Mouse (Mus musculus): Measurements from ENCODE around the gene Rbm38. TPM values are rescaled to one million over a fixed set of nuclear protein-coding genes. Genes with fewer than 3 reads are reported as not detected.

Gene Rbm38
- polyA plus RNA-seq, 1 experiment = 31.3 TPM

DNA sequence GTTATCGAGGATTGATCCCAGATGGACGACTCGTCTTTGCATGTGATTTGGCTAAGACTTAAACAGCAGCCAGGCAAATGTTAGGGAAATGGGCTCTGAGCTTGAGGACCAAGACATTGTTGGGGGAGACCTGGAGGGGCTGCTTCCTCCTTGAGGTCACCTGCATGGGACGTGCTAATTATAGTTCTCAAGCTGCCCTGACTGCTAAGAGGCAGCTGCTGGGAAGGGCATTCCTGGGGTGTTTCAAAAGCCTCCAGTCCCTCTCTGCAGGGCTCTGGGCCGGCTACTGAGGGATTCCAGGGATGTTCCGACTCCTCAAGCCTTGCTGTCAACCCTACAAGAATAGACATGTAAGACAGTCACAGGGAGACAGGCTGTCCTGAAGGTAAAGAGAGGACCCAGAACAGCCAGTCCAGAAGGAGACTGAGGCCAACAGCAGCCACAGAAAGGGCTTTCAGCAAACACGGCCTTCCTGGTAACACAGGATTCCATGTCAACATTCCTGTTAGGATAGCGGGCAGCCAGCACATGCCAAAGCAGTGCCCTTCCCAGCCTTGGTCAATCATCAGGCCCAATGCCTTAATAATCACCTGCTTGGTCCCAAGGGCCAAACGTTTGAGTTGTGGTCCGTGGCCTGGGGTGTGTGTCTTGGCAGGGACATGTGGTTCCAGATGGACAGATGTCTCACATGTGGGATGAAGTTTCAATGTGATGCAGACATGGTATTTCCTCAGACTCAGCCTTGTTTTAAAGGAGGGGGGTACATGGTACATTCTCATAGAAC lies 59.7 kb downstream of the Rbm38 start:
- H3K4me3 ChIP-seq (ENCODE audit: insufficient read depth, poor library complexity, severe bottlenecking) = no peak overlapping the region
- TF ChIP-seq FOSL1 (IDR thresholded peaks at IDR 0.05; ENCODE audit: insufficient read depth, low read length, poor library complexity, severe bottlenecking) (no peak), MYOD1 (IDR thresholded peaks at IDR 0.05; ENCODE audit: control insufficient read depth, insufficient read length, low read depth) (no peak), MAX (IDR thresholded peaks at IDR 0.05) (no peak), USF1 (IDR thresholded peaks at IDR 0.05; ENCODE audit: low read depth) (no peak), CTCF (IDR thresholded peaks at IDR 0.05; ENCODE audit: control insufficient read depth, insufficient read depth, insufficient read length) (no peak)
- peaks cover 22% of the 10 kb centered on the region for H3K27me3 ChIP-seq (ENCODE audit: control insufficient read depth, insufficient read depth, insufficient read length)
- H3K36me3 ChIP-seq (ENCODE audit: control insufficient read depth, insufficient read depth) = no peaks in the 10 kb centered on the region
- no peaks in the 10 kb centered on the region for H3K79me2 ChIP-seq (ENCODE audit: control insufficient read depth, insufficient read depth)
- H3K79me3 ChIP-seq (ENCODE audit: low read depth) = no peaks in the 10 kb centered on the region
- no peak overlapping the region for H3ac ChIP-seq (ENCODE audit: control insufficient read depth, insufficient read length, low read depth)

DNA sequence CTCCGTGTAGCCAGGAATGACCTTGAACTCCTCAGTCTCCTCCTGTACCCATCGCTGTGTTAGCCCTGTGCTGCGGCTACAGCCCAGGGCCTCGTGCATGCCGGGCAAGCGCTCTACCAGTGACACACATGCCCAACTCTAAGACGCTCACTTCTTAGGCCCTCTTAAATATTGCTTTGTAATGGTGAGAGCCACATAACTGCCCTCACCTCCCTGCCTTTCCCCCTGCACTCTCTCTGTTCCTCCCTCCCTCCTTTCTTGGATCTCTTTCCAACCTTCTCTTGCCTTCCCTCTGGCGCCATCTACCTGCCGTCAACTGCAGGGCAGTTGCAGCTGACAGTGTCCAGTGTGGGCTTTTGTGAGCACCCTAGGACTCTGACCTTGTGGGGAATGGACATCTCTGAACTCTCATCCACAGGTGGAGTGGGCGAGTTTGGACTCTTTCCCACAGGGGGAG lies 60.5 kb downstream of the Rbm38 start:
- Histone ChIP-seq H3K36me3 (ENCODE audit: control insufficient read depth, insufficient read depth) (no peaks in the 10 kb centered on the region), H3K4me3 (ENCODE audit: insufficient read depth, poor library complexity, severe bottlenecking) (no peak overlapping the region), H3ac (ENCODE audit: control insufficient read depth, insufficient read length, low read depth) (no peak overlapping the region), H3K79me2 (ENCODE audit: control insufficient read depth, insufficient read depth) (no peaks in the 10 kb centered on the region), H3K27me3 (ENCODE audit: control insufficient read depth, insufficient read depth, insufficient read length) (peaks cover 20% of the 10 kb centered on the region), H3K79me3 (ENCODE audit: low read depth) (no peaks in the 10 kb centered on the region)
- TF ChIP-seq MYOG (IDR thresholded peaks at IDR 0.05; ENCODE audit: control insufficient read depth, extremely low read depth, insufficient read length) (no peak), USF1 (IDR thresholded peaks at IDR 0.05; ENCODE audit: low read depth) (no peak), CEBPB (IDR thresholded peaks at IDR 0.05; ENCODE audit: low read depth) (no peak), MYOD1 (IDR thresholded peaks at IDR 0.05; ENCODE audit: control insufficient read depth, insufficient read length, low read depth) (no peak), CTCF (IDR thresholded peaks at IDR 0.05; ENCODE audit: control insufficient read depth, insufficient read depth, insufficient read length) (peak; percentile 82), FOSL1 (IDR thresholded peaks at IDR 0.05; ENCODE audit: insufficient read depth, low read length, poor library complexity, severe bottlenecking) (no peak)

DNA sequence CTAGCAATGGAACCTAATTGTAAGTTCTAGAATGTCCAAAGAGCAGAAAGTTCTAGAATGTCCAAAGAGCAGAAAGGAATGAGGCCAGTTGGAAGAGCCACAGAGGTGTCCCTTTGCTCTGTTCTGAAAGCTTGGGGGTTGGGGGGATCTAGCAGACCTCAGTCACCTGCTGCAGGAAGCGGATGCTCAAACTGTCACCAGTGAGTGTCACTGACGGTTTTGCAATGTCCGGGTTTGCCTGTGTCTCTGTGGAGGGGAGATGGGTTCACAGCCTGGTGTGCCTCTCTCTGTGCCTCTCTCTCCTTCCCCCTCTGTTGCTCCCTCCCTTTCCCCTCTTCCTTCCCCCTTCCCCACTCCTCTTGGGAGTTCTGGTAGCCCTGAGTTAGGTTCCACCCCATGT lies 62.4 kb downstream of the Rbm38 start:
- no peaks in the 10 kb centered on the region for H3K36me3 ChIP-seq (ENCODE audit: control insufficient read depth, insufficient read depth)
- no peaks in the 10 kb centered on the region for H3K79me3 ChIP-seq (ENCODE audit: low read depth)
- TF ChIP-seq MAX (IDR thresholded peaks at IDR 0.05) = no peak
- TF ChIP-seq FOSL1 (IDR thresholded peaks at IDR 0.05; ENCODE audit: insufficient read depth, low read length, poor library complexity, severe bottlenecking) = no peak
- no peak for TF ChIP-seq CEBPB (IDR thresholded peaks at IDR 0.05; ENCODE audit: low read depth)
- no peak for TF ChIP-seq MYOG (IDR thresholded peaks at IDR 0.05; ENCODE audit: control insufficient read depth, extremely low read depth, insufficient read length)
- TF ChIP-seq USF1 (IDR thresholded peaks at IDR 0.05; ENCODE audit: low read depth) = no peak
- no peak for TF ChIP-seq CTCF (IDR thresholded peaks at IDR 0.05; ENCODE audit: control insufficient read depth, insufficient read depth, insufficient read length)
- no peak for TF ChIP-seq MYOD1 (IDR thresholded peaks at IDR 0.05; ENCODE audit: control insufficient read depth, insufficient read length, low read depth)
- H3ac ChIP-seq (ENCODE audit: control insufficient read depth, insufficient read length, low read depth) = no peak overlapping the region
- H3K4me3 ChIP-seq (ENCODE audit: insufficient read depth, poor library complexity, severe bottlenecking) = no peak overlapping the region
- no peaks in the 10 kb centered on the region for H3K79me2 ChIP-seq (ENCODE audit: control insufficient read depth, insufficient read depth)
- peaks cover 10% of the 10 kb centered on the region for H3K27me3 ChIP-seq (ENCODE audit: control insufficient read depth, insufficient read depth, insufficient read length)

- no peaks in the 10 kb centered on the region for H3K79me3 ChIP-seq (ENCODE audit: low read depth)
- H3ac ChIP-seq (ENCODE audit: control insufficient read depth, insufficient read length, low read depth) = no peak overlapping the region
- H3K79me2 ChIP-seq (ENCODE audit: control insufficient read depth, insufficient read depth) = no peaks in the 10 kb centered on the region
- no peaks in the 10 kb centered on the region for H3K36me3 ChIP-seq (ENCODE audit: control insufficient read depth, insufficient read depth)
- H3K4me3 ChIP-seq (ENCODE audit: insufficient read depth, poor library complexity, severe bottlenecking) = no peak overlapping the region
- H3K27me3 ChIP-seq (ENCODE audit: control insufficient read depth, insufficient read depth, insufficient read length) = peaks cover 10% of the 10 kb centered on the region
- no peak for TF ChIP-seq CTCF (IDR thresholded peaks at IDR 0.05; ENCODE audit: control insufficient read depth, insufficient read depth, insufficient read length)
- TF ChIP-seq USF1 (IDR thresholded peaks at IDR 0.05; ENCODE audit: low read depth) = no peak
- TF ChIP-seq CEBPB (IDR thresholded peaks at IDR 0.05; ENCODE audit: low read depth) = no peak
- TF ChIP-seq MAX (IDR thresholded peaks at IDR 0.05) = no peak
- TF ChIP-seq MYOD1 (IDR thresholded peaks at IDR 0.05; ENCODE audit: control insufficient read depth, insufficient read length, low read depth) = no peak
- no peak for TF ChIP-seq FOSL1 (IDR thresholded peaks at IDR 0.05; ENCODE audit: insufficient read depth, low read length, poor library complexity, severe bottlenecking)
- TF ChIP-seq MYOG (IDR thresholded peaks at IDR 0.05; ENCODE audit: control insufficient read depth, extremely low read depth, insufficient read length) = no peak
Observed at GRCm38 (mm10) chr2:173083106-173083505, 62.8 kb downstream of the Rbm38 start.

DNA sequence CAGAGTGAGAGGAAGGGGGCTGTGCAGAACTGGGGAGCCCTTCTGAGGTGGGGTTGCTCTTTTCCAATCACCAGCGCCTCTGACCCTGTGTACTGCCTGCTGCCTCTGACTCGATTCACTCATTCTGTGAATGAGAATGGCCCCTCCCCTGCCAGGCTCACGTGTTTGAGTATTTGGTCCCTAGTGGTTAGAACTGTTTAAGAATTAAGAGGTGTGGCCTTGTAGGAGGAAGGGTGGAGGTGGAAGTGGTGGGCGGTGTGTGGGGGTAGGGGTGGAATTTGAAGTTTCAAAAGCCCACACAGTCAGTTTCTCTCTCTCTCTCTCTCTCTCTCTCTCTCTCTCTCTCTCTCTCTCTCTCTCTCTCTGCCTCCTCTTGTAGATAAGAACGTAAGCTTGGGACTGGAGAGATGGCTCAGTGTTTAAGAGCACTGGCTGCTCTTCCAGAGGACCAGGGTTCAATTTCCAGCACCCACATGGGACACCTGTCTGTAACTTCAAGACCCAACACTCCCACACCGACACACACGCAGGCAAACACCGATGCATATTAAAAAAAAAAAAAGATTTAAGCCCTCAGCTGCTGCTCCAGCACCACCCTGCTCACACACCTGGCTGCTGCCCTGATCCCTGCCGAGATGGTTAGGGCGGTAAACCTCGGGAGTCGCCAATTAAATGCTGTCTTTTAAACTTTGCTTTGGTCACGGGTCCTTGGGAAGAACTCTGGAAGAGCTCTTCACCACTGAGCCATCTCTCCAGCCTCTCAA lies 63.6 kb downstream of the Rbm38 start:
- Histone ChIP-seq H3K36me3 (ENCODE audit: control insufficient read depth, insufficient read depth) (no peaks in the 10 kb centered on the region), H3K79me2 (ENCODE audit: control insufficient read depth, insufficient read depth) (no peaks in the 10 kb centered on the region), H3K27me3 (ENCODE audit: control insufficient read depth, insufficient read depth, insufficient read length) (peaks cover 10% of the 10 kb centered on the region), H3K79me3 (ENCODE audit: low read depth) (no peaks in the 10 kb centered on the region), H3ac (ENCODE audit: control insufficient read depth, insufficient read length, low read depth) (no peak overlapping the region), H3K4me3 (ENCODE audit: insufficient read depth, poor library complexity, severe bottlenecking) (no peak overlapping the region)
- no peak for TF ChIP-seq CEBPB (IDR thresholded peaks at IDR 0.05; ENCODE audit: low read depth)
- TF ChIP-seq USF1 (IDR thresholded peaks at IDR 0.05; ENCODE audit: low read depth) = peak; percentile 49

Other genes with a start within 250 kb of the Rbm38 start
- 0.01 TPM for gene Bmp7, start 80.2 kb upstream of the Rbm38 start, polyA plus RNA-seq (2012; fragmentation: generic; extraction: Trizol)
- not detected for gene Spo11, start 42.8 kb upstream of the Rbm38 start, polyA plus RNA-seq (2012; fragmentation: generic; extraction: Trizol)
- gene Rae1, start 20.4 kb upstream of the Rbm38 start, polyA plus RNA-seq (2012; fragmentation: generic; extraction: Trizol) = 83.7 TPM
- gene Ctcfl, start 99.0 kb downstream of the Rbm38 start, polyA plus RNA-seq (2012; fragmentation: generic; extraction: Trizol) = not detected
- not detected for gene Pck1, start 132.6 kb downstream of the Rbm38 start, polyA plus RNA-seq (2012; fragmentation: generic; extraction: Trizol)
- 0.08 TPM for gene Zbp1, start 198.4 kb downstream of the Rbm38 start, polyA plus RNA-seq (2012; fragmentation: generic; extraction: Trizol)

Measured in C2C12 (cell line).